Mouse (Mus musculus): Measurements from ENCODE around the gene Ktn1.

The Ktn1 gene

DNA sequence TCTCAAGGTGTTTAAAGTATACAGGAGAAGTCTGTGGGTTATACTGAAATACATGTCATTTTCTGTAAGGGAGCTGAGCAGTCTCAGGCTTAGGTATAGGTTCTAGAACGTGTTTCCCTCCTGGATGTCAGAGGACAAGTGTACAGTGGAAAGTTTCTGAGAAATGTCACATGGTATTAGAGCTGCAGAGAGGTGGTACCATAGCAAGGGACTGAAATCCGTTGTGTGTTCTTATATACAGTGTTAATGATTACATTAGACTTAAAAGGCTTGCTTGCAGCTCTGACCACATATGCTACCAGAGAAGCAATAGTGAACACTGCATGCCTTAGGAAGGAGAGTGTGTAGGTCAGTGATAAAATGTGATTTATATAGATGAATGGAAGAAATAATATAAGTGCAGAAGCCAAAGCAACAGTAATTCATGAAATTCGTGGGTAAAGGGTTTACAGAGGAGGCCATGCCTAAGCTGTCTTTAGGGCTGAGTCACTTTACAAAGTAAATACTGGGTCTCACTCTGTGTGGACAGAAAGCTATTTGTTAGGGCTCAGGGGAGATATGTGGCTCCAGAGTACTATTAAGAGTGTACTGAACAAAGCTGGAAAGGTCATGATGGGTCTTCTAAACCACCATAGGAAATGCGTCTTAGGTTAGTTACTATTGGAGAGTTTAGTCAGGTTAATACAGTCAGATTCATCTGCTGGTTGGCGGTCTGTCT, 17.0 kb downstream of the Ktn1 start:
- no peak for DNase-seq (ENCODE audit: low spot score)

DNA sequence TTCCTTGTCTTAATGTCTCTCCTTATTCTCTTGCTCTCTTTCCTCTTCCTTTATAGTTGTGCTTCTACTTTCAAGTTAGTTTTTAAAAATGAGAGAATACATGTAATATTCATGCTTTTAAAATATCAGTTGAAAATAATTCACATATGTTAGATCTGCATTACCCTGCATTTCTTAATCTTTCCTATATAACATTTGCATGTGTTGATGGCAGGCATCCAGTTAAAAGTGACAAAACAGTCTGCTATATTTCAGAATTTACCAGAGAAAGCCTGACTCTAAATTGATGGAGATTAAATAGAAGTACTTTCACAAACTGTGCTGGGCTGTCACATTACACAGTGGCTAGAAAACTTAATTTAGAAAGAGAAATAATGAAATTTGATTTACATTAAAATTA, 19.8 kb downstream of the Ktn1 start:
- no peak for DNase-seq (ENCODE audit: low spot score)

GRCm38 (mm10) chr14:47682886-47683285, 34.6 kb downstream of the Ktn1 start:
- DNase-seq (ENCODE audit: low spot score), result no peak

- no peak for DNase-seq (ENCODE audit: low spot score)
Measured at GRCm38 (mm10) chr14:47684579-47684978, 36.3 kb downstream of the Ktn1 start.

DNA sequence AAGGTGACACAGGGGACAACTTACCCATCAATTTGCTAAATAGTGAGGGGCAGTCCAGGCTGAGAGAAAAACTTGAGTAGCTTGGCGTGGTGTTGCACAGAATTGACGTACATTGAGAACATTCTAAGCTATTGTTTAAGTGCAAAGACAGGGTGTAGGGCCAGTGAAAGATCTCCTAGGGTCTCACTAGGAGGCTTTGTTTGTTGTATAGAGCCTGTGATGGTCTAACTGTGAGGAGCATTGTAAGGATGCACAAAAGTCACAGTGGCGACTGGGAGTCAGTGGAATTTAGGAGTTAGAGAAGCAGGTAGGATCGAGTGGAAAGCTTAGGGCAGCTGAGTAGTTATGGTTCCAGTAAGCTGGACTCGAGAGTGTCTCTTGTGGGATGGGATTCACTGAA, 50.9 kb downstream of the Ktn1 start:
- DNase-seq (ENCODE audit: low spot score), result no peak

GRCm38 (mm10) chr14:47709546-47709945, 61.3 kb downstream of the Ktn1 start:
- no peak for DNase-seq (ENCODE audit: low spot score)

GRCm38 (mm10) chr14:47715771-47716170, 67.5 kb downstream of the Ktn1 start:
- no peak for DNase-seq (ENCODE audit: low spot score)

GRCm38 (mm10) chr14:47717916-47718606, 69.8 kb downstream of the Ktn1 start:
- no peak for DNase-seq (ENCODE audit: low spot score)

DNA sequence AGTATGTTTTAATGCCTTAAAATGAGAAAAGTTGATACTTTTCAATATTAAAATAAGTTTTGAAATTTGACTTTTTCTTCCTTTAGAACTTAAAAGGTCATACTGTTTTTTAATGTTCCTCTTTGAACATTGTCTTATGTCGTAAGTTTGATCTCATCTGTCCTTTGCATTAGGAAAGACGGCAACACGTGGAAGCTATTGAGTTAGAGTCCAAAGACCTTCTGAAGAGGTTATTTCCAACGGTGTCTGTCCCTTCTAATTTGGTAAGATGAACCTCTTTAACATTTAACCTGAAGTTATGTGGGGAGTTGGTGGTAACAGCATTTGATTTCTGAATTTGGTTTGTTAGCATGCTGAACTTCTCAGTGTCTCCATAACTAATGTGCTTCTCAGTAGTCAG, 71.8 kb downstream of the Ktn1 start:
- DNase-seq (ENCODE audit: low spot score), result no peak

DNA sequence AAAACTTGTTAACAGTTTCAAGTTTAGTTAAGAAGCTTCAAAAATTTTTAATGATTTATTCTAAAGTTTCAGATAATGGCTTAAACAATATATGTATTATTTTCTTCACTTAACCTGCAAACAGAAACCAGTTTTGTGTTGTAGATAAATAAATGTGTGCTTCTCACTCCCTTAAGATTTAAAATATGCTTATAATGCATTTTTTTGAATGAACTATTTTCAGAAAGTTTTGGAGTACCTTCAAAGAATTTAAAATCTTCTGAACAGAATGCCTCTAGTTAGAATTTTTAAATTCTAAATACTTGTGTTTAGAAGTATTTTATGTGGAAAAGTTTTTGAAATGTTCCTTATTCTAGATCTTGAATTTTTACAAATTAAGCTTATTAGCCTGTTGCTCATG, 74.8 kb downstream of the Ktn1 start:
- DNase-seq (ENCODE audit: low spot score), result no peak

DNA sequence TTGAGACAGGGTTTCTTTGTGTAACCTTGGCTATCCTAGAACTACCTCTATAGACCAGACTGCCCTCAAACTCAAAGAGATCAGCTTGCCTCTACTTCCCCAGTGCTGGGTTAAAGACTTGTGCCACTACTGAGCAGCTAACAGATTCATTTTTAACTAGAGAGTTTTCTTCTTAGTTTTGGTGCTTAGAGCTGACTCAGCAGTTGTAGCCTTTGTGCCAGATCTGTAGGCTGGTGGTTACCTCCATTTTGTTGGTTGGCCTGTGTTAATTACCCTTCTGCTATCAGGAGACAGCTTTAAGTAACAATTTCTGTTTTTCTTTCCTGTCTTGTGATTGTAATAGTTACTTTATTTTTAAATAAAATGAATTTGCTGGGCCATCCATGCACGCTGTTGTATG, 80.3 kb downstream of the Ktn1 start:
- no peak for DNase-seq (ENCODE audit: low spot score)

DNA sequence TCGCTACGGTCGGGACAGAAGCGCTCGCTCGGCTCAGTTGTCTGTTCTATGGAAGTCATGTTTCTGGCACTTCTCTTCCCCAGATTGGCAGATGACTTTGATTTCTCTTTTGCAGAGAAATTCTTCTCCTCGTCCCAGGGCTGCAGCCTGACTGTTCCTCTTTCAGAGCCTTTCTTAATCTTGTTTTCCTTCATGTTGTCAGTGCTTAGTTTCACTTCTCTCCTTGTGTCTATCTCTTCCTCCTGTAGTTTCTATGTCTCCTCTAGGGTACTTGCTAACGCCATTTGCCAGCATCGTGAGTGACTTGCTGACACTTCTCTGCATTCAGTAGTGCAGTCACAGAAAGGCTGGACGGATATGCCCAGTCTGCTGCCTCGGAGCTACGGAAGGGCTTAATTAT, 87.1 kb downstream of the Ktn1 start:
- no peak for DNase-seq (ENCODE audit: low spot score)

DNA sequence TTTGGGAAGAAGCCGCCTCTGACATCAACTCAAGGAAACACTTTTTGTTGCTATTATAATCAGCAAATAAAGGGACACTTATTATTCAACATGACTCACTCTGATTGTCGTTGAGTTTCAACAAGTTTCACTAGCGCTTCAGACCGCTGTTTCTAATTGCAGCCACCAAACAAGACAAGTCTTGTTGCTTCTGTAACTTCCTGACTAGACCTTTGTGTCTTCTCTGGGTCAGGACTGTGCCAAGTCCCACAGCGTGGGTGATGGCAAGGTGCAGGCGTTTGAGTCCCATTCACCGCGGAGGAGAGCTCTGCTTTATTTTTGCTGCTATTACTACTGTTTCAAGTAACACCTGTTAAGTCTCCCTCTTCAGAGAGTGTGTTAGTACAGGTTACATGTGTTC, 88.2 kb downstream of the Ktn1 start:
- no peak for DNase-seq (ENCODE audit: low spot score)

DNA sequence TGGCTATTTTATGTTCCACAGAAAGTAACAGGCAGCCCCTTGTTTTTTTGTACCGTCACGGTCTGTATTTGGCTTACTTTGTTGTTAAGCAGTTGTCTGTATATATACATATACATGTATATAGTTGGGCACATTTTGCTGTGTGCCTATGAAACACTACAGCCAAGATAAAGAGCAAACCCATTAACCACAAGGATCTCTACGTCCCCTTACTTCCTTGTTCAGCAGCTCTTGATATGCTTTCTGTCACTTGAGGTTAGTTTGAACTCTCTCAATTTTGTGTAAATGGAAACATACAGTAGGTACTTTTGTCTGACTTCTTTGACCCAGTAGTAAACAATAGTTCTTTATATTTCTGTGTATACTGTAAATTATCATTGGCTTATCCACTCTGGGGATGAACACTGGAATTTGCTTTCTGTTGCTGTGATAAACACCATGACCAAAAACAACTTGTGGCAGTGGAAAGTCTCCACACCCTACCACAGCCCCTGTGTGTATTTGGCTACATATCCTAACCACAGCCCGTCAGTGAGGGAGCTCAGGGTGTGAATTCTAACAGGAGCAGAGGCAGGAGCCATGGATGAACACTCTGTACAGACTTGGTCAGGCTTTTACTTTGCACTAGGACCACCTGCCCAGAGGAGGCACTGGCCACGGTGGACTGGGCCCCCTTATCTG, 92.2 kb downstream of the Ktn1 start:
- no peak for DNase-seq (ENCODE audit: low spot score)

DNA sequence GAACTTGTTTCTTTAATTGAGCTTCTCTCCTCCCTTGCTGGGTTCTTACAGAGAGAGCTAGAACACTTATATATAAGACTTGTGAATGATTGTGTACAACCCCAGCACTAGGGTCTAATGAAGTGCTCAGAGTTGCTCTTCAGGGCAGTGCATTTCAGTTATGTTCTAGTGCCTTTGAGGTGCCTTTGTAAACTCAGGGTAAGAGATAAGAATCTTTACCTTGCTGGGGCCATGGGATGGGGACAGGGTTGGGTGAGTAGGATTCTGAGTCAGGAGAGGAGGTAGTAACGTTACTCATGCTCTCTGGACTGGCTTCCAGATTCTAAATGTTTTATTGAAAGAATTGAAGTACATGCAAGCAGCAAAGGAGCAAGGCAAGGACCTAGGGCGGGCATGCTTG, 92.8 kb downstream of the Ktn1 start:
- no peak for DNase-seq (ENCODE audit: low spot score)

DNA sequence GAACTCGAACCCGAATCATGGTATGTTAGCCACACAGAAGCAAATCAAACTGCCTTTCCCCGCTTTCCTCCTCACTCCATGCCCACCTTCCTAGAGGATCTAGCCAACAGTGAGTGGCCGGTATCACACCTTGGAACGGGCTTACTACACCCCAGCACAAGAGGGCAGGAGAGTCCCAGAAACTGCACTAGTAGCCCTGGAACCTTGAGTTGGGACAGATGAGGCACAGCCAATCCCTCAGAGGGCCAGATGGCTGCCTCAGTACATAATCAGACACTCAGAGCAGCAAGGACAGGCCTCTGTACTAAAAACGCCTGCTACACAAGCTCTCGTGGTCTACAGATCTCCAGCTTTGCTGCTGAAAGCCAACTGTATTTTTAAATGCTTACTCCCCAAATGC, 94.4 kb downstream of the Ktn1 start:
- no peak for DNase-seq (ENCODE audit: low spot score)

DNA sequence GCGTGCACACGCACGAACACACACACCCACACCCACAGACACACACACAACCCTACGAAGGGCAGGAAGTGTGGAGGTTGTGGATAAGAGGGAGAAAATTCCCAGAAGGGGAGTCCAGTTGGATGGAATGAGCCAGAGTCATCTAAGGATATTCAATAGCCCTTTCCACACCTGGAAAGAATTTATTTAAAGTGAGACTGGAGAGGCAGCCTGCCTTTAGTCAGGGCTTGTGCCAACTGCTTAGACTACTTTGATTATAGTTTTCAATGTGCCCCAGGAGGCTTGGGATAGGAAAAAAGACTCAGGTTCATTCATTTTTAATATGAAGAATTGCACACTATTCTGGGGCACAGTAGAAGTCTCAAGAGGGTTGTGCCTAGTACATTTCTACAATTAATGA, 96.8 kb downstream of the Ktn1 start:
- DNase-seq (ENCODE audit: low spot score), result no peak

GRCm38 (mm10) chr14:47747536-47747935, 99.3 kb downstream of the Ktn1 start:
- no peak for DNase-seq (ENCODE audit: low spot score)

GRCm38 (mm10) chr14:47748714-47749113, 100.5 kb downstream of the Ktn1 start:
- DNase-seq (ENCODE audit: low spot score), result no peak

DNA sequence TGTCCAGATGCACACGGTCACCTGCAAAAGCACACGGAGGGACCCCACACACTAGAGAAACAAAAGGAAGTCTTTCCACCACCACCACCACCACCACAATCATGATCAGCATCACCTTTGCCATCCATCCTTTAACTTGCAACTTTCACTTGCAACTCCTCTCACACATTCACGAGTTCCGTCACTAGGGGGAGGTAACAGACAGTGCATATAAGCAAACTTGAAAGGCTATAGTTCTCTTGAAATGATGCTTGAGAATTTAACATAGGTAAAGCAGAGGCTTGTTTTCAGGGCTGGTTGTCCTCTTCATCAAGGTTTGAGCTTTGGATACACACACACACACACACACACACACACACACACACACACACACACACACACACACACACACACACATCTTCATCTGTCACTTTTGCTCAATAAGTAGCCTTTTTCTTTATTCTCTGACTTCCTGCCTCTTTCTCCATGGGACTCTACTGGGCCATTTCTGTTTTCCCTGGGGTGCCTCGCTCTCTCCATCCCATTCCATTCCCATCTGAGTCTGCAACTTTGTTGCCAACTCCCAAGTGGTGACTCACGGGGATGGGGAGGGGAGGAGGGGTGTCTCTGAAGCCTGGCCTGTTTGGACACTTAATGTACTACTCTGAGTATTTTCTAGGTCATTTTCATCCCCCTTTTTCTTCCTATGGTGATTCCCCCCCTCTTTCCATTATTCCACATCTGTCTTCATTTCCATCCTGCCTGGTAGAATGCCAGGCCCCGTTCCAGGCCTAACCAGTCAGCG, 103.4 kb downstream of the Ktn1 start:
- no peak for DNase-seq (ENCODE audit: low spot score)

DNA sequence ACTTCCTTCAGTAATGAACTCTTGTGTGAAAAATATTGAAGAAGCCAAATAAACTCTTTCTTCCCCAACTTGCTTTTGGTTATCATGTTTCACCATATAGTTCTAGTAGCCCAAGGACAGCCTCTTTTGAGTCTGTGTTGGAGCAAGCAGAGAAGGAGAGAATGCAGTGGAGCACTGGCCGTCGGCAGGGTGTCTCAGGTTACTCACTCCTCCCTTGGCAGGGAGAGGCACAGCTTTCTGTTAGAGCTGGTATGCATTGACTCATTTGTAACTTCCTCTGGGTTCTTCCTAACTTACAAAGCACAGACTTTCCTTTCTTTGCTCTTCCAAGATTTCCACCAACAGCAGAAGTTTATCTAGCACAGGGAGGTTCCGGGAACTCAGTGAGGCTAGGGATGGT, 105.3 kb downstream of the Ktn1 start:
- DNase-seq (ENCODE audit: low spot score), result no peak

- DNase-seq (ENCODE audit: low spot score), result no peak
Measured at GRCm38 (mm10) chr14:47754253-47754897, 106.1 kb downstream of the Ktn1 start.

Data from urinary bladder, postnatal 10 days (tissue).